Mouse (Mus musculus): ENCODE measurements around the gene Abcc8.

Gene Abcc8

DNA sequence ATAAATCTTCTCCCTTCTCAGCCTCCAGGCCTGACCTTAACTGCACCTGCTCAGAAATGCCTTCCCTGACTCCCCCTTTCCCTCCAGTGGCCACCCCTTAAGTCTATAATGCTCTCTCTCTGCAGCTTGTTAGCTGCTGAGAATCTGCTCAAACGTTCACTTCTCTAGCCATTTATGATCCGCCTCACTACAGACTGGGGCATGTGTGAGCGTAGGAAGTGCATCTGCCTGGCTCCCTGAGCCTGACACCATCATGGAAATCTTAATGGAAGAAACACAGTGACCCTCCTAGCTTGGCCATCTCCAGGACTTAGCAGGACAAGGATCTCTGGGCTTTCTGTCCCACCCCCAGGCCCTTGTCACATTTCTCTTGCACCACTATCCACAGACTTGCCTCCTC, 69.8 kb downstream of the Abcc8 start:
- no peak for DNase-seq (ENCODE audit: low spot score)

DNA sequence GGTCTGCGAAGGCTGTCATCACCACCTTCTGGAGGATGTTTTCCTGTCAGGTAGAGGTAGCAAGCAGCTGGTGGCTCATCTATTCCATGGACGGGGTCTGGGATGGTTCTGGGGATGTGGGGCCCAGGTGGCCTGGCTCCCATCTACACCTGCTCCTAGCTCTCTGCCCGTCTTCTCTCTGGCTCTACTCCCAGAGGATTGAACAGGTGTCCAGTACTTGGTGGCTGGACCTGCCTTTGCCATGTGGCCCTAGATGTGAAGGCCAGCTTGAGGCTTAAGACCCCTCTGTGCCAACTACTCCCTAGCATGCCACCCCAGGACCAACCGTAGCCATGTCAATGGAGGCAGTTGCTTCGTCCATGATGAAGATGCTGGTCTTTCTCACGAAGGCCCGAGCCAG, 74.3 kb downstream of the Abcc8 start:
- no peak for DNase-seq (ENCODE audit: low spot score)

DNA sequence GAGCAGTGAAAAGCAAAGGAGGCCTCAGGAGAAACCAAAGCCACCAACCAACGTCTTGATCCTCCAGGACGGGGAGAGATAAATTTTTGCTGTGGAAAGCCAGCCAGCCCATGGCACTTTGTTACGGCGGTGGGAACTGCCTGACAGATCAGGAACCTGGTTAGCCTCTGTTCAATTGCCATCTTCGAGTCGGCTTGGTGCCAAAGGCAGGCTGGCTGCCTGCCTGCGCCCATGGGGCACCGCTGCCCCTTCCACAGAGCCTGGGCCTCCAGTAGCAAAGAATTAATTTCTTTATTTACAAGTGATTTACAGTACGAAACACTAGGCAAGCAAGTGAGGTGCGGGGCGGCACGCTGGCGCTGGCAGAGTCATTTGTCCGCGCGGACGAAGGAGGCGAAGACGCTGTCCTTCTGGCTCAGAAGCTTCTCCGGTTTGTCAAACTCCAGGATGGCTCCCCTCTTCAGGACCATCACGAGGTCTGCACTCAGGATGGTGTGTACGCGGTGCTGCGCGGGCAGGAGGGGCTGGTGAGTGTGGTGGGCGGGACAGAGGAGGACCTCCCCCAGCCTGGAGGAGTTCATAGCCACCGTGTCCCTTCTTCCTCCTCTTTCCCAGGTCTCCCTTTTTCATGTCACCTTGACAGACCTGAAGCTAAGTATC, 75.4 kb downstream of the Abcc8 start:
- no peak for DNase-seq (ENCODE audit: low spot score)

DNA sequence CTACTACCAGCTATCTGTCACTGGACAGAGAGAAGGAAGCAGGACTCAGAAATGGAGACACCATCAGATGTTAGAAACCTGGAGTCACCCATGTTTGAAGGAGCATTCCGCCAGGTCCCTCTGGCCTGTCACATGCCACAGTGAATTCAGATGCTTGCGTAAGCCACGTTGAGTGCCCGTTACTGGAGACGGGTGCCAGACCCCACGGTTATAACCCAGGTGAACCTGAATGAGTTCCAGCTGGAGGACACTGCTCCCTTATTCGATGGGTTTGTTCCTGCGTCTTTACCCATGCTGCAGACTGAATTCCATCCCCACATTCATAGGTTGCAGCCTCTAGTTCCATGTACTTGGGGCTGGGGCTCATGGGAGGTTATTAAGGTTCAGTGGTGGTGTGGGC, 76.1 kb downstream of the Abcc8 start:
- DNase-seq (ENCODE audit: low spot score): no peak

DNA sequence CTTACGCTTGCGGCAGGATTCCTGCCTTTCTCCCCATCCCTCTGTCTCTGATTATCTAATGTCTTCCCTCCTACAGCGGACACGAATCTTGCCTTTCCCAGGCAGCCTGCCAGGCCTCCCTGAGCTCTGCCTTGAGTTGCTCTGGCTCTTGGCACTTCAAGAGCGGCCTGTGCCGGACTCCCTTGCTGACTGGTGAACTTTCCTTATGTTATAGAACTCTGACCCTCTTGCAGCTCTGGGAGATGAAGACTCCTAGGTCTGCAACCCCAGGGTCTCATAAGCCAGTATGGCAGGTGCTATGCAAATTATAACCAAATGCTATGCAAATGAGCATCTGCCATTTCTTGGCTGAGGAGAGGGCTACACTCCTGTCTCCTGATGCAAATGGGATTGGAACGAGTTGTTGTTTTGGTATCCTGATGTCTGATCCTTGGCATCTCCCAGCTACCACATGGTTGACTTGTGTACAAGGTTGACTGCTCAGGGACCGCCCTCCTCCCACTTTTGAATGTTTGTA, 76.7 kb downstream of the Abcc8 start:
- DNase-seq (ENCODE audit: low spot score): no peak

DNA sequence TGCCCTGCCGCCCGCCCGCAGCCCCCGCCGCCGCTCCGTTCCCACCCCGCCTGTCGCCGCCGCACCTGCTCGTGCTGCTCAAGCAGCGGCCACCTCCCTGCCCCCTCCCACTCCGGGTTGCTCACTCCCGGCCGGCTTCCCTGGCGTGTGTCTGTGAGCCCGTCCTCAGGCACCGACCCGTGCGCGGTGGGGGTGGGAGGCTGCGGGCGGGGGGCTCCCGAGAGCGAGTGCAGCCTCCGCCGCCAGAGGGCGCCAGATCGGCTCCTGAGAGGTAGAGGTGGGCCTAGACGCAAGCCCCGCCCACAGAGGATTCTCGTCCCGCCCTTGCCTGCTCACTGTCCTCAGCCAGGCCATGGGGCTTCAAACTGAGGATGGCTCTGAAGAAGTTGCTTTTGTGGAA, 79.3 kb downstream of the Abcc8 start, which contains the start of gene Kcnj11:
Gene Kcnj11 (minus strand): TSS at position 202 of the 400 bp plus-strand sequence.
- peak; percentile 73 for DNase-seq (ENCODE audit: low spot score)

DNA sequence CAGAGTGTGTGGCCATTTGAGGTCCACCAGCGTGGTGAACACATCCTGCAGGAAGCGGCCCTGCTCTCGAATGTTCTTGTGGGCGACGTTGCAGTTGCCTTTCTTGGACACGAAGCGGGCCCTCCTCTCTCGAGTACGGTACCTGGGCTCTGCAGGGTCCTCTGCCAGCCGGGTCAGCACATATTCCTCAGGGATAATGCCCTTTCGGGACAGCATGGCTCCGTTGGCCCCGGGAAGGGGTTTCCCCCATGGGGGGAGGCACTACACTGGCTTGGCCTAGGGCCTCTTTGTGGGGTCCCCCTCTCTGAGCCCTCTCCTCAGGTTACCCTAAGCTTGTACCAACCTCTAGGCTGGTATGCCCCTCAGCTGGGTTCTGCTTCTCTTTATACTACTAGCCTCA, 80.2 kb downstream of the Abcc8 start:
- DNase-seq (ENCODE audit: low spot score): no peak

DNA sequence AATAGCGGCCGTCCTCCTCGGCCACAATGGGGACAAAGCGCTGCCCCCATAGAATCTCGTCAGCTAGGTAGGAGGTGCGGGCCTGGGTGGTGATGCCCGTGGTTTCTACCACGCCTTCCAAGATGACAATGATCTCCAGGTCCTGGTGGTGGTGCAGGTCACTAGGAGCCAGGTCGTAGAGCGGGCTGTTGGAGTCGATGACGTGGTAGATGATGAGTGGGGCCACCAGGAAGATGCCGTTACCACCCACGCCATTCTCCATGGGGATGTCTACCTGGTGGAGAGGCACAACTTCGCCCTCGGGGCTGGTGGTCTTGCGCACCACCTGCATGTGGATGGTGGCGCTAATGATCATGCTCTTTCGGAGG, 80.9 kb downstream of the Abcc8 start:
- DNase-seq (ENCODE audit: low spot score): no peak

DNA sequence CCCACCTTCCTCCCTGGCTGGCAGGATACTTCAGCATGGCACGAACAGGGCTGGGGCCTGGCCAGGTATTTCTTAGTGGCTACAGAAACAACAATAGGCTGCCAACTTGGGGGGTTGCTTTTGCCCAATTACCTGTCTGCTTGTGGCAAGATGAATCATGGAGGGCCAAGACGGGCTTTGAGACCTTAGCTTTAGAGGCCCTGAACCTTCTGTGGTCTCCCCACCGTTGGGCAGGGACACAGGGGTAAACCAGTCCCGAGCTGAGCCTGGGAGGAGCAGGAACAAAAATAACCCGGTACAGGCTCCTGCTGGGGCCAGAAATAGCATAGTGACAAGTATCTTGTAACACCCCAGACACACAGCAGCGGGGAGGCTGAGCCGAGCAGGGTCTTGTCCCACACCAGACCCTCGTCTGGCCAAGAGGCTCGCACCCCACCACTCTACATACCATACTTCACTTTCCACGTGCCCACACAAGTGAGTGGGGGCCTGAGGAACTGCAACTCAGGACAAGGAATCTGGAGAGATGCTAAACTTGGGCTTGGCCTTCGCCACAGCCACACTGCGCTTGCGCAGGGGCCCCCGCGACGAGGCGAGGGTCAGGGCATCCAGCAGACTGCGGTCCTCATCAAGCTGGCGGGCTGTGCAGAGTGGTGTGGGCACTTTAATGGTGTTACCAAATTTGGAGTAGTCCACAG, 81.5 kb downstream of the Abcc8 start:
- DNase-seq (ENCODE audit: low spot score): no peak

DNA sequence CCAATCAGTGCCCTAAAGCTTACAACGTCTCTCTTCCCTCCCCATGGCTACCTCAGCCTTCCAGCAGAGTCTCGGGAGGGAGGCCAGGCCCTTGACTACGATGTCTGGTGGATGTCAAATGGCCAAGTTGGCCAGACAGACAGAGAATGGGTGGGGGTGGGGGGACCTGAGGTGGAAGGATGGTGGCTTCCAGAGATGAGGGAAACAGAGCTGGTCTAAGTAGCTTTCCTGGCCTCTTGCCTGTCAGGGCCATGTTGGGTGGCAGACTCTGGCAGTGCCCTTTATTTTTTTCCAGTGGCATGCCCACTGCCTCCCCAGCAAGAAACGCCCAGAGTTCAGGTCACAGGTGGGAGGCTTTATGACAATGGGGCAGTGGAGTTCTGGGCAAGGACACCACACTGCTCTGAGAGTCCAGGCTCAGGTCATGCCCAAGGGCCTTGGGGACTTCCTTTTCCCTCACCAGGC, 82.5 kb downstream of the Abcc8 start:
- DNase-seq (ENCODE audit: low spot score): no peak

DNA sequence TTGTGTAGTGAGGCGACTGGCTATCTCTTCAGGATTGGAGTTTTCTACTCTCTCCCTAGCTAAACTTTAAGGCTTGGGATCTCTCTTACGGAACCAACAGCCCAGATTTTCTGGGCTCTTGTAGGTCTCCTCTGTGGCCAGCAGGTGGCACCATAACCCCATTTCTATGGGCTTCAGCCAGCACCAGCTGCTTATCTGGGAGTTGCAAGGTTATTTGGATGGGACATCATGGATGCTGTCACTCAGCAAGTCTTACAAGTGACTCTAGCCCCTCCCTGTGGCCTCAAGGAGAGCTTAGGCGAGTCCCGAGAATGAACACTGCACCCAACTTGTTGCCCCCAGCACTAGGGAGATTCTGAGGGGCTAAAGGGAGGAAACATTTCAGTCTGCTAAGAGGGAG, 83.7 kb downstream of the Abcc8 start:
- DNase-seq (ENCODE audit: low spot score): peak; percentile 48

DNA sequence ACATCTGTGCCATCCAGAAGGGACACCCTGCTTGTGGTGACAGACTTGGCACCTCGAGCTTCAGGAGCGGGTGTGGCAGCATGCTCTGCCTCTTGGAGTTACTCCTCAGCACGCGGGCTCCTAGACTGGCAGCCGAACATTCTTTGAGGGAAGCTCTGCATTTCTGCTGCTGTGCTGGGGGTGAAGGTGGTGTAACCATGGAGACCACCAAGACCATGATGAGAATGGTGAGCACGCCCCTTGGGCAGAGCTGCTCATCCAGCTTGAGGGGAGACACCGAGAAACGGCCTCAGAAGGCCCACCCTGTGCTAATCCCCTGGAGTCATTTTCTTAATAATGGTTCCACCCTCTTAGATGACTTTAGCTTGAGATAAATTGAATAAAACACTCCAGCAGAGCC, 87.0 kb downstream of the Abcc8 start:
- DNase-seq (ENCODE audit: low spot score): no peak

DNA sequence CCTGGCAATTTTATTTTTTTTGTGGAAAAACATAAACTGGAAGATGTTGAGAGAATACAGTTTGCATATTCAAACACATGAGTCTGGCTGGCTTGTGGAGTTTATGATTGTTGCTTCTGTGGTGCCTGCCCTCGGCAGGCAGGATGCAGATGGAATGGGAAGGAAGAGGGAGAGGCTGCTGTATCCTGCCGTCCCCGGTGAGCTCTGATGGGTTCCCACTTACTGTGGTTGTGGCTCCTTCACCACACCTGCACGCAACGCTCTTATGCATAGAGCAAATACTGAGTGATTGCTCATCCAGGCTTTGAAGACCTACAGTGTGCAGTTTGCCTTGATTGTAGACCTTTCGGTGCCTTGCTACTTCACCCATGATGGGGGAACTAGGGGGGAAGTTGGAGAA, 91.6 kb downstream of the Abcc8 start:
- DNase-seq (ENCODE audit: low spot score): no peak

DNA sequence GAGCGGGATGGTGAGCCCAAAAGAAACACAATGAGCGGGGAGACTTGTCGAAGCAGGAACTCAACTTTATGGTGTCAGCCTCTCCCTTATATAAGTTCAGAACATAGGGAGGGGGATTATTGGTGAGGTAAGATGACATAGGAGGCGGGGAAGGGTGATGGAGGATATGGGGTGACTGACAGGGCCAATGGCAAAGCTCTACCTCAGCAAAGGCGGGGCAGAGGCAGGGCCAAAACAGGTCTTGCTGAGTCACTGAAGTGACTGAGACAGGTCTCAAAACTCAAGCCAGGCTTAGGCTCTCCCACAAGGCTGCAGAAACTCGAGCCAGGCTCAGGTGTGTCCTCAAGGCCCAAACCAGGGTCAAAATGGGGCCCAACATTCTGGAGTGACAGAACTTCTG, 93.5 kb downstream of the Abcc8 start:
- DNase-seq (ENCODE audit: low spot score): no peak

DNA sequence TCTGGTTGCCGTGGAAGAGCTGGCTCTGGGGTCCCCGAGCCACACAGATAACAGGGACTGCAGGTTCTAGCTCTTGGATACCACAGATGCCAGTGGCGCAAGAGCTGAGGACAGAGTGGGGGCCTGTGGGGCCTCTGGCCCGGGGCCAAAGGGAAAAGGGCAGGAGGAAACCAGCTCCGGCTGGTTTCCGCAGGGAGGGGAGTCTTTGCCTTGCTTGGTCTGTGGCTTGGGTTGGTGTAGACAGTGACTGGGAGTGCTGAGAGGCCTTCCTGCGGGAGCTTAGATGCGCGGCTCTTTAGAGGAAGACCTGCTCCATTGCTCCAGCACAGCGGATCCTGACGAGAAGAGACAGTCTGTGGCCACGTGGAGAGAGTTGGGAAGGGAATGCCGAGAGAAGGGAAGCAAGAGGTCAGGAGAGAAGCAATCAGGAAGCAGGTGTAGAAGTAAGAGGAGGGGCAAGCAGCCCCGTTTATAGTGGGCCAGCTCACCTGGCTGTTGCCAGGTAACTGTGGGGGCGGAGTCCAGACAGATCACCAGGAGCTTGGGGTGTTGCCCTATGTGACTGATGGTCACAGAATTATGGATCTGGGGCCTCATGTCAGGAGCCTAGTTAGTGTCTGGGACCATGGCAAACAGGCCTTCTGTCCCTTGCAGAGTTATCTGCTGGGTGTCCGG, 94.9 kb downstream of the Abcc8 start:
- DNase-seq (ENCODE audit: low spot score): no peak

DNA sequence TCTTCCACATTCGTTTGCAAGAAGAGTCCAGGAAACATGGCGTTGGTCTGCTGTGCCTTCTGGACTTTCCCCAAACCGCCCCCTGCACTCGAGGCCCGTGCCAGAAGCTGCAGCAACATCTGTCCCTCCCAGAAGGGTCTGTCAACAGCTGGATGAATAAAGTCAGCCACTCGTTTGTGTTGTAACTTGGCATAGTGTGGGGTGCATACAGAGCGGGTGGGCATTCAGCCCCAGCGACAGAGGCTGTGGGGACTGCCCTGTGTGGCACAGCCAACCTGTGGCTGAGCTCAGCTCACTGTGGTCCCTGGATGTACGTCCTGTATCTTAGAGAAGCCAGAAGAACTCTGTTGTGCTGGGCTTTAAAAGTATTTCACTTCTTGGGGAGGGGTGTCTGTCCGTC, 95.8 kb downstream of the Abcc8 start:
- no peak for DNase-seq (ENCODE audit: low spot score)

DNA sequence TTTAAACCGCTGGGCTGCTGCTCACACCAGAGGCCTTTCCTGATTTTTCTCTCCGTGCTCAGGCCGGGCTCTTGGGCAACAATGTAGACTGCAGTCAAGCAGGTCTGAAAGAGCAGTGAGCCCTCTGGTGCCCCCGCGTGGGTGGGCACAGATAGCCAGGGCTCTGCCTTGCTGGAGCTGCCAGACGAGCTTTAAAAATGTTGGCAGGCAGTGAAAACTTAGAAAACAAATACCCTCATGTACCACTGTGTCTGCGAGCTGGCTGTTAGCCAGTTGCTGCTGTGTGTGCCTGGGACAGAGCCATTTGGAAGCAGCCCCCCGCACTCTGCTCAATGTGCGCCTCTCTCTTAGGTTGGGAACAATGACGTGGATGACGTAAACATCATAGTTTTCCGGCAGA, 102.2 kb downstream of the Abcc8 start:
- no peak for DNase-seq (ENCODE audit: low spot score)

DNA sequence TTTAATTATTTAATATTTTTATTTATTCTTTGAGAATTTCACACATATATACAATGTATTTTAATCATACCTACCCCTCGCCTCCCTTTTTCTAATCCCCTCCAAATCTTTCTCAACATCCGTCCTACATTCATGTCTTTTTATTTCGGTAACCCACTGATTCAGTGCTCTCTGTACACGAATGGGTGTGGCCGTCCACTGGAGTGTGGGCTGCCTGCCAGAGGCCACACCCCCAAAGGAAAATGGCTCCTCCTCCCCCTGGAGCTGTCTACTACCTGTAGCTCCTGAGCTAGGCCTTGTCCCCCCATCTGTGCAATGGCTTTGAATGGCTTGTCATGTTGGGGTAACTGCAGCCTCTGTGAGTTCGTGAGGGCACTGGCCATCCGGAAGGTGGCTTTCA, 103.0 kb downstream of the Abcc8 start:
- DNase-seq (ENCODE audit: low spot score): no peak

DNA sequence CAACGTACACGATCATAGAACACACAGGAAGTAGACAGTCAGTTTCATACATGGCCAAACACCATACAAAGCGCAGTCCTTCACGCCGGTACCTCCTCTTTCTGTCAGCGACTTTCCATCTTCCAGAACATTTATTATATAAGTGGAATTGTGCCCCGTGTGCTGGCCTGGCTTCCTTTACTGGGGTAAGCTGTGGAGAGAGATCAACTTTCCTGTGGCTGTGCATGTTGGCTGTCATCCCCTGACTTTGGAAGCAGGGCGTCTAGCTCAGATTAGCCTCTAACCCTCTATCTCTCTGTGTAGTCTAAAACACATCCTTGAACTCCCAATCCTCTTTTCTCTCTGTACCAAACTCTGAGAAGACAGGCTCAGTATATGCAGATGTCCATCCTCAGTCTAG, 111.0 kb downstream of the Abcc8 start:
- DNase-seq (ENCODE audit: low spot score): no peak

DNA sequence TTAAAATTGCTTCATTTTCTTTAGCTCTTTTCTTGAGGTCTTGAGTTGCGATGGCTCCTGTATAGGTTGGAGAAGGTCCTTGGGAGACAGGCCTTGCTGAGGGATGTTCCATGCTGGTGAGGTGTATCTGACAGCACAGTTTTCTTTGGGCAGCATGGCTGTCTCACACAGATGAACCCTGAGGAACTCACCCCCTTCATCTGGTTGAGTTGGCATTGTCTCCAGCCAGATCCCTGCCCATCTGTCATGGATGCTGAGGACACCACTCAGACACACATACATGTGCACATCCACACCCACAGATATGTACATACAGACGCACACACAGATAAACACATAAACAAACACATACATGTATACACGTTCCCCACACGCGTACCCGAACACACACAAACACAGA, 116.5 kb downstream of the Abcc8 start:
- DNase-seq (ENCODE audit: low spot score): no peak

DNA sequence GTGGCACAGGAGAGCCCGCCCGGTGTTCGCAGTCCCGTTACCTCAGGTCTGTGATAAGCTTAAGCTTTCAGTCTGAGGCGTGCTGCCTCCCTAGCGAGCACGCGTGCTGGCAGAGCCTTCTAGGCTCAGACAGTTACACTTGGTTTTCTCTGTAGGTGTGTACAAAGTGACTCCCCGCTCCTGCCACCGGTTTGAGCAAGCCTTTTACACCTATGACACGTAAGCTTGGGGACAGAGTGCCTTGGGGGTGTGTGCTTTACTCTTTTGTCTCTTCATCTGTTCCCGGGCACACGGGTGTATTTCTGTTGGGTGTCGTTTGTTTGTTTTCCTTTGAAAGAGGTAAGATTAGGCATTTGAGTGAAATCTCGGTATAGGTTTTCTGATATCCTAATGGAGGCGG, 118.2 kb downstream of the Abcc8 start:
- DNase-seq (ENCODE audit: low spot score): no peak

DNA sequence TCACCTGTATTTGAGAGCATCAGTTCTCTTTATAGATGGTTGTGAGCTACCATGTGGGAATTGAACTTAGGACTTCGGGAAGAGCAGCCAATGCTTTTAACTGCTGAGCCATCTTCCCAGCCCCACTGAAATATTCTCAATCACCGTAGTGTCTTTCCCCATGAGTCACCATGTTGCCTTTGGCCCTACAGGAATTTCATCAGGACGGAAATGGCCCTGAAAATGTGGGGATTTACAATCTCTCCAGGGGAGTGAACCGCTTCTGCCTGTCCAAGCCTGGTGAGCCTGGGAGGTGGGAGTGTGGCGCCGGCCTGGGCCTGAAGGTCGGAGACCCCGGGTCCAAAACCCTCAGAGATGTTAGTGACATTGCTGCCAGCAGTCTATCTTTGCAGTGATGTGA, 119.1 kb downstream of the Abcc8 start:
- no peak for DNase-seq (ENCODE audit: low spot score)

DNA sequence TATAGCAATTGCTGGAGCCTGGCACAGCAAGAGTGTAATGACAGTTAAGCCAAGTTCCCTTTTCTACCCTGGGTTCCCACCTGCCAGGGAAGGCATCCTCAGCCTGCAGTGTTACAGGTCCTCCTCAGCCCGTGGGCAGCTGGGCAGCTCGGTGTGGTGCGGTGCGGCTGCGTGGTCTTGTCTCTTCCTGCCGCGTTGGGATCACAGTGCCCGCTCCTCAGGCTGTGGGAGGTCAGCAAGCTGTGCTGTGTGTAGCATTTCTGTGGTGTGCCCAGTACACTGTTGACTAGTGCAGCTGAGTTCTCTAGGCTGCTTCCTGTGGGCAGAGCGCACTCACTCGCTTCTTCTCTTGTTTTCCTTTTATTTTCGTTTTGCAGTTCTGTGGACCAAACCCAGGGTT, 121.0 kb downstream of the Abcc8 start:
- DNase-seq (ENCODE audit: low spot score): no peak

Data from ovary, postnatal 36 days (tissue).